Mouse (Mus musculus) heart, embryonic 15.5 days (tissue): ENCODE data around the gene Prps1. TPM values are rescaled to one million over a fixed set of nuclear protein-coding genes. Genes with fewer than 3 reads are reported as not detected.

Experiments
- ATAC-seq: fragments of 200-750 bp; cut with Nextera tagmentation; replicated peaks from 2 replicates; pipeline ENCODE4 v1.8.0; 2017; ENCODE audit warnings: low read depth, moderate TSS enrichment; ENCODE audit not compliant: insufficient number of reproducible peaks, insufficient read depth, low FRiP score
- H3K27ac ChIP-seq: fragments of 300-500 bp; sonication (generic); 2 replicates; pipeline ENCODE4 v1.5.1; 2015; ENCODE audit warnings: mild to moderate bottlenecking, inconsistent platforms
- H3K27me3 ChIP-seq: fragments of 300-500 bp; sonication (generic); 2 replicates; pipeline ENCODE4 v1.6.1; 2015; ENCODE audit warnings: inconsistent platforms
- H3K36me3 ChIP-seq: fragments of 300-500 bp; sonication (generic); 2 replicates; pipeline ENCODE4 v1.6.1; 2015; ENCODE audit warnings: mild to moderate bottlenecking, inconsistent platforms
- H3K4me1 ChIP-seq: fragments of 300-500 bp; sonication (generic); replicated peaks from 2 replicates; pipeline ENCODE4 v1.6.1; 2015; ENCODE audit warnings: inconsistent platforms
- H3K4me2 ChIP-seq: fragments of 300-500 bp; sonication (generic); 2 replicates; pipeline ENCODE4 v1.6.1; 2015; ENCODE audit warnings: inconsistent platforms, mild to moderate bottlenecking, moderate library complexity
- H3K4me3 ChIP-seq: fragments of 300-500 bp; sonication (generic); 2 replicates; pipeline ENCODE4 v1.5.1; 2015; ENCODE audit warnings: mild to moderate bottlenecking, inconsistent platforms
- H3K9ac ChIP-seq: fragments of 300-500 bp; sonication (generic); 2 replicates; pipeline ENCODE4 v1.6.1; 2015; ENCODE audit warnings: mild to moderate bottlenecking, inconsistent platforms
- H3K9me3 ChIP-seq: fragments of 300-500 bp; sonication (generic); replicated peaks from 2 replicates; pipeline ENCODE4 v1.6.1; 2016; ENCODE audit warnings: inconsistent platforms
- WGBS: fragments of 180-500 bp; shearing (Covaris S2); methylation state at CpG from one replicate; pipeline ENCODE4 v1.1.7; 2015; ENCODE audit warnings: mixed read lengths; 5-methylcytosine and 5-hydroxymethylcytosine counted together
- polyA plus RNA-seq: library from polyadenylated mRNA; unstranded; fragments of >200 nt; fragmentation: Nextera tagmentation; extraction: Ambion mirVana; gene quantifications from 2 replicates; pipeline ENCODE4 v1.2.1, GENCODE M21; 2015

Gene Prps1
- 44.7 and 49.1 TPM in 2 replicates for polyA plus RNA-seq

DNA sequence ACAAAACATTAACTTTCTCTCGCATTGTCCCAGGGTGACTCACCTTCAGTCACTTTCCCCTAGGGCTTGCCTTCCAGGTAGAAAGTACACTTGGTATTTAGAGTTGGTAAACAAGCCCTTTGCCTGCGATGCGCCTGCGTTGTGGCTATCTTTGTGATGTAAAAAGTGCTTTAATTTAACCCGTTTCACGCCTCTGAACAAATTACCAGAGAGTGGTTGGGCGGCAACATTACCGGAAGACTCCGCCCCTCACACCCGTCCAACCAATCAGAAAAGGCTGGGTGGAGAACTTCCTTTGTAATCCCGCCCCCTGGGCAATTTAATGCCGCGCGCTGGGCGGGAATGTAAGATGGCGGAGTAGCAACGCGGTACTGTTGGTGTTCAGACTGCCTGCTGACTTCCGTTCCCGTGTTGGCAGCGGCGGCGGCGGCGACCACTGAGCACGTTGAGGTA, at the start of gene Prps1:
Gene Prps1, plus strand, starts transcription at position 335 of the 453 bp plus-strand sequence.
- no peaks in the 10 kb centered on the region for H3K36me3 ChIP-seq
- H3K4me3 ChIP-seq, result peak within 1 kb of the TSS; percentile 66
- H3K9me3 ChIP-seq, result no peaks in the 10 kb centered on the region
- peak within 1 kb of the TSS; percentile 52 for H3K9ac ChIP-seq
- peak; percentile 88 for ATAC-seq
- no peaks in the 10 kb centered on the region for H3K27me3 ChIP-seq
- peak within 1 kb of the TSS; percentile 73 for H3K4me2 ChIP-seq
- WGBS, result 15% methylated on average over 26 of the region's 26 CpGs
- no peaks in the 10 kb centered on the region for H3K4me1 ChIP-seq
- no peak within 1 kb of the TSS for H3K27ac ChIP-seq

DNA sequence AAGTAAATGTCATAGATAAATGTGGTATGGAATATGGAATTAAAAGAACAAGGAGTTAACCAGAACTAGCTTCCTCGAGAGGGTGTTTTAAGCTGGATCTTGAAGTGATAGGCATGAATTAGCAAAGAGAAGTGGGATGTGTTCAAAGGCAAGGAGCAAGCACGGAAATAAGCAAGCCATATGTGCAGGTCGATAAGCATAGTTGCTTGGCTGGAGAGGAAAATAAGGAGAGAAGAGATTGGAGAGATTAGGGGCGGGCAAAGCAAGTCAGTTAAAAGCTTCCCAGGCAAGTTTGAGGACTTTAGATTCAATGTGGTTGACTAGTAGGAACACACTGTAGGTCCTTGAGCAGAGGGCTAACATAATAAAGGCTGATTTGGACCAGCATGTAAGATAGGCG, 48.8 kb upstream of the Prps1 start:
- no peak for ATAC-seq
- H3K4me1 ChIP-seq, result no peaks in the 10 kb centered on the region
- no peak overlapping the region for H3K4me2 ChIP-seq
- 67% methylated on average over 5 of the region's 5 CpGs for WGBS
- no peak overlapping the region for H3K9ac ChIP-seq
- no peaks in the 10 kb centered on the region for H3K36me3 ChIP-seq
- no peak overlapping the region for H3K4me3 ChIP-seq
- 0 out of 2 replicates have a peak, but pooled peaks cover 6% of the 10 kb centered on the region for H3K27me3 ChIP-seq
- no peaks in the 10 kb centered on the region for H3K9me3 ChIP-seq
- no peak overlapping the region for H3K27ac ChIP-seq

DNA sequence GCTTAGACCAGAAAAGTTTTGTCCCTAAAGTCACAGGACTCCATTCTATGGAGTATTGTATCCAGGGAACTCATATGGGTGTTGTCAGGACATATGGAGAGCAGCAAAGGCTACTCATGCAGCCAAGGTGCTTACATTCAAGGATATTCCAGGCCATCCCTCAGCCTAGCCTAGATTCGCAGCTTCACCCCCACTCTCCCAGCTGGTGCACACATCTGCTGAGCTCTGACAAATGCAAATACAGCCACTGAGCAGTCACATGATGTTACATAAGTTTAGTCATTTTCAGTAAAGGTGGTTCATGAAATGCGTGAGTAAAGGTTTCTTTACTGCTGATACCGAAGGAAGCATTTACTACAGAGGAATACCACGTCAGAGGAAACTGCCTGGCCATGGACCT, 37.9 kb upstream of the Prps1 start:
- no peaks in the 10 kb centered on the region for H3K36me3 ChIP-seq
- no peak overlapping the region for H3K4me2 ChIP-seq
- no peak overlapping the region for H3K9ac ChIP-seq
- no peak for ATAC-seq
- H3K27ac ChIP-seq, result no peak overlapping the region
- H3K9me3 ChIP-seq, result no peaks in the 10 kb centered on the region
- no peak overlapping the region for H3K4me3 ChIP-seq
- 75% methylated on average over 4 of the region's 4 CpGs for WGBS
- no peaks in the 10 kb centered on the region for H3K27me3 ChIP-seq
- no peaks in the 10 kb centered on the region for H3K4me1 ChIP-seq

DNA sequence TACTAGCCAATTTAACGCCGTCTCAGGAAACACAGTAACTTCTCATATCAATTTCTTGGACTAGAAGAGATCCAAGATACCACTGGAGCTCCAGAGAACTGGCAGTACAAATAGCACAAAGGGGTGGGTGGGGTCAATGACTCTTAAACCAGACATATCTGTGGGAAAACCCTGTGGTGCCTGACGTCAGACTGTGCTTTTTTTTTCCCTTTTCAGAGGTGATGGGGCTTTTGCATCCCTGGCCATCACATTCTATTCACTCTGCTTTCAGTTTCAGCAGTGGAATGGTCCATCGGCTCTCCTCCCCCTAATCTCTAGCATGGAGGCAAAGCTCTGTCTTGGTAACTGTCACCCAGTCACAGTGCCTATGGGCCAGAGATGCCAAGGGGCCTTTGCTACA, 29.3 kb upstream of the Prps1 start:
- no peak for ATAC-seq
- Histone ChIP-seq H3K4me1 (no peaks in the 10 kb centered on the region), H3K4me2 (no peak overlapping the region), H3K27me3 (peaks cover 4% of the 10 kb centered on the region; the same call in 1 of the 2 replicates), H3K4me3 (no peak overlapping the region), H3K27ac (no peak overlapping the region), H3K36me3 (no peaks in the 10 kb centered on the region), H3K9ac (no peak overlapping the region), H3K9me3 (no peaks in the 10 kb centered on the region)
- WGBS, result 58% methylated on average over 4 of the region's 4 CpGs

DNA sequence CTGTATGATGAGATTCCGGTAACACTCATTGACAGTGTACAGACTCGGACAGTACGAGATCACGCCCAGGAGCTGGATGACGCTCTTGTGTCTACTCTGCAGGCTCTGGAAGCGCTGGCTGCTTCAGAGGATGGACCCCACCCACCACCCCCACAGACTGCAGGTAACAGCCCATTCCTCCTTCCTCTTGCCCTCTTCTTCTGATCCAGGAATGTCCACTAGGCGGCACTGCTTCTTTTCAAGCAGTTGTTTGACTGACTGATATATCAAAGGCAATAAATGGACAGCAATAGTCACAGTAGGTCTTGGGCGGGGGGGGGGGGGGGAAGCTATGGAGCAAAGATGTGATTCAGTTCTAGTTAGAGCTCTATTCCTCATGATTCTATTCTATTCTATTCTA, 28.2 kb upstream of the Prps1 start:
- no peak overlapping the region for H3K4me3 ChIP-seq
- no peak overlapping the region for H3K27ac ChIP-seq
- WGBS, result 61% methylated on average over 7 of the region's 8 CpGs
- H3K4me2 ChIP-seq, result no peak overlapping the region
- H3K9me3 ChIP-seq, result no peaks in the 10 kb centered on the region
- no peak for ATAC-seq
- no peak overlapping the region for H3K9ac ChIP-seq
- no peaks in the 10 kb centered on the region for H3K36me3 ChIP-seq
- no peaks in the 10 kb centered on the region for H3K4me1 ChIP-seq
- peaks cover 4% of the 10 kb centered on the region; the same call in 1 of the 2 replicates for H3K27me3 ChIP-seq

DNA sequence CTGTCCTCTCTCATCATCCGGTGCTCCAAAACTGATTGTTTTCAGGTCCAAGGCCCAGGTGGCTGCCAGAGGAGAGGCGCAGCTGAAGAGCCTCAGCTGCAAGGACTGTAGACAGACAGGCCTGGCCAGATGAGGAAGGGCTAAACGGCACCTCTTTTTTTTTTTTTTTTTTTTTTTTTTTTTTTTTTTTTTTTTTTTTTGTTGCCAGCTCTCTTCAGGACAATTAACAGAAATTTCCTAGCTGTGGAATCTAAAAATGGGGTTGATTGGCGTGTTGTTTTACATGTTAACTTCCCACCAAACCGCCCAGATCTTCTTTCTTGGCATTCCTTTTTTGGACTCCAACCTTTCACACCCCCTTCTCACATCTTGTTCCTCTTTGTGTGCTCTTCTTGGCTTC, 26.4 kb upstream of the Prps1 start:
- ATAC-seq, result no peak
- Histone ChIP-seq H3K9me3 (no peaks in the 10 kb centered on the region), H3K27me3 (peaks cover 4% of the 10 kb centered on the region; the same call in 1 of the 2 replicates), H3K9ac (no peak overlapping the region), H3K4me1 (no peaks in the 10 kb centered on the region), H3K4me3 (no peak overlapping the region), H3K27ac (no peak overlapping the region), H3K4me2 (no peak overlapping the region), H3K36me3 (no peaks in the 10 kb centered on the region)
- 74% methylated on average over 5 of the region's 5 CpGs for WGBS

DNA sequence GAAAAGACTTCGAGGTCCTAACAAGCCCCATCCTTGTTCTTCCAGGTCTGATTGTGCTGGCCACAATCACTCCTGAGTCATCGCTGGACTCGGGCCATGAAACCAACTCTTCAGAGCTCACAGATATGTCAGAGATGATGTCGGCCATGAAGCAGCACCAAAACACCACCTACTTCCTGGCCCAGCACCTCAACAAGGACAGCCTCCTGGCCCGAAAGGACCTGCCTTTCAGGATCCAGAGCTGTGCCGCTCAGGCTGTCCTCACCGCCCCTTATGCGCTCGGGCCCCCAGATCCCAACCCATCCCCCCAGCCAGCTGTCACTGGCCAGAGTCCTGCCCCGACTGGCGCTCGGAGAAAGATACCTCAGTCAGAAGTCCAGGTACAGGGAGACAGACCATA, 25.9 kb upstream of the Prps1 start:
- H3K4me3 ChIP-seq, result no peak overlapping the region
- 73% methylated on average over 12 of the region's 12 CpGs for WGBS
- no peak overlapping the region for H3K9ac ChIP-seq
- H3K9me3 ChIP-seq, result no peaks in the 10 kb centered on the region
- H3K36me3 ChIP-seq, result no peaks in the 10 kb centered on the region
- H3K27ac ChIP-seq, result no peak overlapping the region
- ATAC-seq, result no peak
- H3K4me2 ChIP-seq, result no peak overlapping the region
- peaks cover 4% of the 10 kb centered on the region for H3K27me3 ChIP-seq
- no peaks in the 10 kb centered on the region for H3K4me1 ChIP-seq

DNA sequence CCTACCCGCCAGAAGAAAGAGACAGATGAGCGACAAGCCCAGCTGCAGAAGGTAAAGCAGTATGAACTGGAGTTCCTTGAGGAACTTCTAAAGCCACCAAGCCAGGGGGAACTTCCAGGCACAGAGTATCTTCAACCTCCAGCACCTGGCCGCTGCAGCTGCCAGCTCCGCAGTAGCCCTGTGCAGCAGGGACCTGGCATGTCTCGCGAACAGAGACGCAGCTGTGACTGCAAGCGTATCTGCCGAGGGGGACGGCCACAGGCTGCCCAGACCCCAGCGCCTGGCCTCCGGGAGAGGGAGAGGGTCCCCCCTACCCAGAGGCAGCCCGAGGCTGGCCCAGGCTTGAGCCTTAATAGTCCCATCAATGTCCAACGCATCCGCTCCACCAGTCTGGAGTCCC, 24.4 kb upstream of the Prps1 start:
- no peaks in the 10 kb centered on the region for H3K4me1 ChIP-seq
- no peak overlapping the region for H3K27ac ChIP-seq
- ATAC-seq, result no peak
- no peak overlapping the region for H3K4me2 ChIP-seq
- 77% methylated on average over 15 of the region's 15 CpGs for WGBS
- H3K4me3 ChIP-seq, result no peak overlapping the region
- H3K9ac ChIP-seq, result no peak overlapping the region
- H3K27me3 ChIP-seq, result peaks cover 4% of the 10 kb centered on the region
- H3K36me3 ChIP-seq, result no peaks in the 10 kb centered on the region
- H3K9me3 ChIP-seq, result no peaks in the 10 kb centered on the region

DNA sequence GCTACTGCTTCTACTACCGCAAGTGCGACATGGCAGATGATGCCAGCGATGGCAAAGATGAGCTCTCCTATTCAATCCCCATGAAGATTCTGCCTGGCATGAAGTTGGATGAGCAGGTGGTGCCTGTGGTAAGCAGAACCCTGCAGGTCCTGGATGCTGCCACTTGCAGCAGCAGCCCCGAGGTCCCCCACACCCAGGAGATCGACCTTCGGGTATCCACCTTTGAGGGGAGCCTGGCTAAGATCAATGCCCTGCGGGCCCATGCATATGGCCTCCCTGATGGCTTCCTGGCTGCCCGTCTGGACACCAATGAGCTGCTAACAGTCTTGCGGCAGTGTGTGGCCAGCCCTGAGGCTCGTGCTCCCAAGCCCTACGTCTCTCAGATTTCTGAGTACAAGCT, 23.6 kb upstream of the Prps1 start:
- H3K27me3 ChIP-seq, result peaks cover 4% of the 10 kb centered on the region
- H3K4me3 ChIP-seq, result no peak overlapping the region
- no peaks in the 10 kb centered on the region for H3K4me1 ChIP-seq
- H3K9ac ChIP-seq, result no peak overlapping the region
- no peaks in the 10 kb centered on the region for H3K9me3 ChIP-seq
- 77% methylated on average over 11 of the region's 11 CpGs for WGBS
- no peak overlapping the region for H3K27ac ChIP-seq
- no peaks in the 10 kb centered on the region for H3K36me3 ChIP-seq
- ATAC-seq, result no peak
- peak overlapping the region; percentile 31 for H3K4me2 ChIP-seq

DNA sequence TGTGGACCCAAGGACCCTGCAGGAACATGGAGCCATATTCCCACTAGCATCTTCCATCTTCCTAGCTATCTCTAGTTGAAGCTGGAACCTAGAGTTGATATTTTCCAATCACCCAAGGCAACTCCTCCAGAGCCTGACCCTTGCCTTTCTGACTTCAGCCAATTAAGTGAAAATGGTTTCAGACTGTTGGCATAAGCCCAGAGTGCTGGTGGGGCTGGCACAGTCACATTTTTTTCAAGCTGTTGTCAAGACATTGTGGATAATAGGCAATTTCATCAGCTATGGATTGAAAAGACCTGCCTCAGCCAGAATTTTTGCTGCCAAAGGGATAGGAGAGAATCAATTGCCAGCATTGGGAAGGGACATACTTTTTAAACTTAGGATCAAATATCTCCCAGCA, 18.5 kb upstream of the Prps1 start:
- no peak overlapping the region for H3K9ac ChIP-seq
- H3K4me3 ChIP-seq, result no peak overlapping the region
- H3K4me2 ChIP-seq, result no peak overlapping the region
- H3K27me3 ChIP-seq, result no peaks in the 10 kb centered on the region; the same call in 1 of the 2 replicates
- no peaks in the 10 kb centered on the region for H3K36me3 ChIP-seq
- H3K4me1 ChIP-seq, result no peaks in the 10 kb centered on the region
- H3K9me3 ChIP-seq, result no peaks in the 10 kb centered on the region
- no peak overlapping the region for H3K27ac ChIP-seq
- ATAC-seq, result no peak

DNA sequence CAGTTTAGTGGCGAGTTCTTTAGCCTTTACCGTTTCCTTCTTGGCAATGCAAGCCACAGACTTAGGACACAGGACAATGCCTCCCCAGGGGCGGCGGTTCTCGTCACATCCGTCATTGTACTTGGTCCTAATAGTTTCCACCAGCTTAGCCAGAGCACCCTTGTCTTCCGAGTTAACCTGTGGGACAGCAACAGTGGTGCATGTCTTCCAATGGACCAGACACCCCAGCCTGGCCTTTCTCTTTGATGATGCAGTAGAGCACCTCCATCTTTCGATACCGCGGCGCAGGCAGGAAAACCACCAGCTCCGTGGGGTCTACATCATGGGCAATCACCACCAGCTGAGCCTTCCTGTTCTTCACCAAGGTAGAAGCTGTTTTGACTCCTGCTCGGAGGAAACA, 10.9 kb upstream of the Prps1 start:
- WGBS, result 76% methylated on average over 13 of the region's 13 CpGs
- no peaks in the 10 kb centered on the region for H3K36me3 ChIP-seq
- no peaks in the 10 kb centered on the region for H3K9me3 ChIP-seq
- no peaks in the 10 kb centered on the region for H3K4me1 ChIP-seq
- H3K27ac ChIP-seq, result no peak overlapping the region
- ATAC-seq, result no peak
- H3K9ac ChIP-seq, result no peak overlapping the region
- H3K4me3 ChIP-seq, result no peak overlapping the region
- no peak overlapping the region for H3K4me2 ChIP-seq
- H3K27me3 ChIP-seq, result no peaks in the 10 kb centered on the region

DNA sequence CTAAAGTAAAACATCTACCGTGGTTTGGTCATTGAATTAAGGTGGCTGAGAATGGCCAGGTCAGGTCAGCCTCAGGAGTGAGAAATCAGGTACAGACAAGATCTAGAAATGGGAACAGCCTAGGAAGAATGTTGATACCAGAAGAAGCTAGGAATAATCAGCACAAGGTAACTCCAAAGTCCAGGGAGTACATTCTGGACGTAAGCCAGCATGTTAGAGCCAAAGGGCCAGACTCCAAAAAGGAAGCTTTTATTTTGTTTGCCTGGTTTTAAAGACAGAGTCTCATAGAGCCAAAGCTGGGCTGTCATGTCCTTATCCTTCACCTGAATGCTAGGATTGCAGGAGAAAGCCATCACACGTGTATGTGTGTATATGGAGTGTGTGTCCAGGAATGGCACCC, 6.3 kb upstream of the Prps1 start:
- WGBS, result 51% methylated on average over 3 of the region's 3 CpGs
- ATAC-seq, result no peak

More for the DNA sequence above, 6.3 kb upstream of the Prps1 start:
- Histone ChIP-seq H3K9ac (no peak overlapping the region), H3K36me3 (no peaks in the 10 kb centered on the region), H3K9me3 (no peaks in the 10 kb centered on the region), H3K4me1 (no peaks in the 10 kb centered on the region), H3K4me2 (no peak overlapping the region), H3K27ac (no peak overlapping the region), H3K27me3 (no peaks in the 10 kb centered on the region), H3K4me3 (no peak overlapping the region)
